Mouse (Mus musculus): ENCODE data around the gene Cd52. TPM values are rescaled to one million over a fixed set of nuclear protein-coding genes. Genes with fewer than 3 reads are reported as not detected.

The Cd52 gene
- polyA plus RNA-seq, 1 experiment from 2014 or later, result 20.3 TPM

DNA sequence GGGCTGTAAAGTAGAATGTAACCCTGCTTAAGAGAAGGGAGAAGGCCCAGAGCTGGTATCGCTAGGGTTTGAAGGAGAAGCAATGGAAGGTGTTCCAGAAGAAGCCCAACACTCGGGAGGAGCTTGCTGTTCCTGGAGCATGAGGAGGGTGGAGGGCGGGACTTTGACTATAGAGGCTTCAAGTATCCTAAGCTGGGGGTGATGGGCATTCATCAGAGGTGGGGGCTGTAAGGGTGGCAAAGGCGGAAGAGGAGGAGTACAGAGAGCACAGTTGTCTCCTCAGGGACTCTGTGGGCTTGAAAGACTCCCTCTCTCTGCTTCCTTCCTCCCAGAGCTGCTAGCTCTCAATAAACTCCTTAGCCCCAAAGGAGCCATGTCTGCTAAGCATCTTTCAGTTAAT is 5.4 kb upstream of the Cd52 start:
- H3K27me3 ChIP-seq (ENCODE audit: control insufficient read depth, insufficient read depth, low read length), result no peaks in the 10 kb centered on the region
- H3K36me3 ChIP-seq (ENCODE audit: control insufficient read depth, insufficient read depth, low read length), result no peaks in the 10 kb centered on the region
- no peak overlapping the region for H3K4me2 ChIP-seq (replicated peaks; ENCODE audit: low read depth)
- H3K9ac ChIP-seq (ENCODE audit: low read length), result no peak overlapping the region
- H3K4me1 ChIP-seq (replicated peaks; ENCODE audit: control insufficient read depth, insufficient read depth), result no peaks in the 10 kb centered on the region
- H3K27ac ChIP-seq (replicated peaks), result no peak overlapping the region
- 77% methylated on average over 4 of the region's 4 CpGs for WGBS
- no peak overlapping the region for H3K4me3 ChIP-seq (ENCODE audit: low read depth, low read length)
- no peak for DNase-seq (ENCODE audit: low spot score)
- TF ChIP-seq CTCF (IDR thresholded peaks at IDR 0.05; ENCODE audit: low read depth), result no peak
- TF ChIP-seq EP300 (optimal IDR thresholded peaks at IDR 0.05), result no peak
- no peak for ATAC-seq (ENCODE audit: low FRiP score, low TSS enrichment)
- no peaks in the 10 kb centered on the region for H3K9me3 ChIP-seq (ENCODE audit: control insufficient read depth, low read length)

DNA sequence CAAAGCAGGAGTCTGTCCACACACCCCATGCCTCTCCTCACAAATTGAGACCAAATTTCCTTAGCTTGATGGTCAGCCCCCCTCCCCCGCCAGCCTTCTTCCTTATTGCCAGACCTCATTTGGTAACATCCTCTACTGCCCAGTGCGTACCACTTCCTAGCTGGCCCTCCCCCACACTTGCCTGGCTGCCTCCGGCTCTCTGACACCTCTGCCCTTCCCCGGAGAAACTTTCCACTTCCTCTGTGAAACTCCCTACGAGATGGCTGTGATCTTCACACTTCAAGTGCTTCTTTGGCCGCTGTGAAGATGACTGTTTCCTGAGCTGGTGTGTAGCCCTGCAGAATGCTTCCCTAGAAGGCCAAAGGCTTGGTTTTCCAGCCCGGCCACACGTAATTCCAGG is 3.7 kb upstream of the Cd52 start:
- Histone ChIP-seq H3K4me3 (ENCODE audit: low read depth, low read length) (no peak overlapping the region), H3K4me2 (replicated peaks; ENCODE audit: low read depth) (no peak overlapping the region), H3K27ac (replicated peaks) (no peak overlapping the region), H3K36me3 (ENCODE audit: control insufficient read depth, insufficient read depth, low read length) (no peaks in the 10 kb centered on the region), H3K27me3 (ENCODE audit: control insufficient read depth, insufficient read depth, low read length) (no peaks in the 10 kb centered on the region), H3K9me3 (ENCODE audit: control insufficient read depth, low read length) (no peaks in the 10 kb centered on the region), H3K9ac (ENCODE audit: low read length) (no peak overlapping the region), H3K4me1 (replicated peaks; ENCODE audit: control insufficient read depth, insufficient read depth) (no peaks in the 10 kb centered on the region)
- no peak for ATAC-seq (ENCODE audit: low FRiP score, low TSS enrichment)
- no peak for TF ChIP-seq CTCF (IDR thresholded peaks at IDR 0.05; ENCODE audit: low read depth)
- TF ChIP-seq EP300 (optimal IDR thresholded peaks at IDR 0.05), result no peak
- 51% methylated on average over 8 of the region's 8 CpGs for WGBS
- DNase-seq (ENCODE audit: low spot score), result no peak

- Histone ChIP-seq H3K27ac (replicated peaks) (no peak overlapping the region), H3K4me2 (replicated peaks; ENCODE audit: low read depth) (no peak overlapping the region), H3K36me3 (ENCODE audit: control insufficient read depth, insufficient read depth, low read length) (no peaks in the 10 kb centered on the region), H3K27me3 (ENCODE audit: control insufficient read depth, insufficient read depth, low read length) (no peaks in the 10 kb centered on the region), H3K9me3 (ENCODE audit: control insufficient read depth, low read length) (no peaks in the 10 kb centered on the region), H3K4me3 (ENCODE audit: low read depth, low read length) (no peak overlapping the region), H3K4me1 (replicated peaks; ENCODE audit: control insufficient read depth, insufficient read depth) (no peaks in the 10 kb centered on the region), H3K9ac (ENCODE audit: low read length) (no peak overlapping the region)
- TF ChIP-seq EP300 (optimal IDR thresholded peaks at IDR 0.05), result no peak
- TF ChIP-seq CTCF (IDR thresholded peaks at IDR 0.05; ENCODE audit: low read depth), result no peak
- ATAC-seq (ENCODE audit: low FRiP score, low TSS enrichment) (no peak), DNase-seq (ENCODE audit: low spot score) (no peak)
- WGBS, result 70% methylated on average over 5 of the region's 5 CpGs
These were observed 2.2 kb upstream of the Cd52 start for GRCm38 (mm10) chr4:134097015-134097608.

DNA sequence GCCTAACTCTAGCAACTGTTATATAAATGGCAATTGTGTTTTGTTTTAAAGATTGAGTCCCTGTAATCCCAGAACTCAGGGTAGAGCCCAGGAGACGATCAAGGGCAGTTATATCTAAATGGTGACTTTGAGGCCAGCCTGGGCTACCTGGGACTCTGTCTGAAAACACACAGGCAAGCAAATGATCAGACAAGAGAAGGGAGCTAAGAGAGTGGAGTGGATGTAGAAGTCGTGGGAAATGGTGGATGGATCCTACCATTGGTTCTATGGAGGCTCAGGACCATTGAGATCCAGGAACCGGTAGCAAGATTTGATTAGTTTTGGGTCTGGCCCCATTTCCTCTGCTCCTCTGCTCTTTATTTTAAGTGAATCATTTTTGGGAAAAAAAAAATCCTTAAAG is 1.2 kb upstream of the Cd52 start:
- no peak for DNase-seq (ENCODE audit: low spot score)
- Histone ChIP-seq H3K4me3 (ENCODE audit: low read depth, low read length) (no peak overlapping the region), H3K4me2 (replicated peaks; ENCODE audit: low read depth) (no peak overlapping the region), H3K9me3 (ENCODE audit: control insufficient read depth, low read length) (no peaks in the 10 kb centered on the region), H3K9ac (ENCODE audit: low read length) (no peak overlapping the region), H3K27me3 (ENCODE audit: control insufficient read depth, insufficient read depth, low read length) (no peaks in the 10 kb centered on the region), H3K27ac (replicated peaks) (no peak overlapping the region), H3K36me3 (ENCODE audit: control insufficient read depth, insufficient read depth, low read length) (no peaks in the 10 kb centered on the region), H3K4me1 (replicated peaks; ENCODE audit: control insufficient read depth, insufficient read depth) (no peaks in the 10 kb centered on the region)
- ATAC-seq (ENCODE audit: low FRiP score, low TSS enrichment), result no peak
- WGBS, result 79% methylated on average over 3 of the region's 3 CpGs
- TF ChIP-seq CTCF (IDR thresholded peaks at IDR 0.05; ENCODE audit: low read depth), result no peak
- TF ChIP-seq EP300 (optimal IDR thresholded peaks at IDR 0.05), result no peak

DNA sequence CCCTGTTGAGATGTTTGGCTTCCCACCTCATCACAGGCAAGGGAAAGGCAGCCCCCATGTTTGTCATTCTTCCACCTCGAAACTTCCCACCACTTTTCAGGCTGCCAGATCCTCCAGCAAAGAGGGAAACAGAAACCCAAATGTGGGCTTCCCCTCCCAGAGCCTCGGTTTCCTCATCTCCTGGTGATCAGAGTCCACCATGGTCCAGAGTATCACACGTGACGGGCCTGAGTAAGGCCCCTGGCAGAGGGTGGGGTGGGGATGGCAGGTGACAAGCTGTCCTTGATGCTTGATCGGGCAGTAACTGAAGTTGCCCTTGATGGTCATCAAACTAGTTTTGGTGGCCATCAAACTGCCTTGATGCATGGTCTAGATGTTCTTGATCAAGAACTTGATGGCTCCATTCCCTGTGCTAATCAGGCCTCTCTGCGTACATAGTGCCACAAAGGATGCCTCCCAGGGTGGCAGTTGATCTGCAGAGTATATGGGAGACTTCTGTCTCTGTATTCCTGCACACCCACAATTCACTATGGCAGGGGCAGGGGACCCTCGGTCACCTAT is 798 bp downstream of the Cd52 start:
- Histone ChIP-seq H3K9me3 (ENCODE audit: control insufficient read depth, low read length) (no peaks in the 10 kb centered on the region), H3K36me3 (ENCODE audit: control insufficient read depth, insufficient read depth, low read length) (no peaks in the 10 kb centered on the region), H3K9ac (ENCODE audit: low read length) (no peak overlapping the region), H3K4me3 (ENCODE audit: low read depth, low read length) (no peak overlapping the region), H3K4me2 (replicated peaks; ENCODE audit: low read depth) (no peak overlapping the region), H3K27ac (replicated peaks) (no peak overlapping the region), H3K27me3 (ENCODE audit: control insufficient read depth, insufficient read depth, low read length) (no peaks in the 10 kb centered on the region), H3K4me1 (replicated peaks; ENCODE audit: control insufficient read depth, insufficient read depth) (no peaks in the 10 kb centered on the region)
- 81% methylated on average over 7 of the region's 7 CpGs for WGBS
- TF ChIP-seq CTCF (IDR thresholded peaks at IDR 0.05; ENCODE audit: low read depth) (no peak), EP300 (optimal IDR thresholded peaks at IDR 0.05) (no peak)
- ATAC-seq (ENCODE audit: low FRiP score, low TSS enrichment) (no peak), DNase-seq (ENCODE audit: low spot score) (no peak)

- H3K36me3 ChIP-seq (ENCODE audit: control insufficient read depth, insufficient read depth, low read length), result no peaks in the 10 kb centered on the region
- no peaks in the 10 kb centered on the region for H3K27me3 ChIP-seq (ENCODE audit: control insufficient read depth, insufficient read depth, low read length)
- peak; percentile 83 for TF ChIP-seq CTCF (IDR thresholded peaks at IDR 0.05; ENCODE audit: low read depth)
- no peak for TF ChIP-seq EP300 (optimal IDR thresholded peaks at IDR 0.05)
- 75% methylated on average over 6 of the region's 6 CpGs for WGBS
- DNase-seq (ENCODE audit: low spot score), result peak; percentile 66
- H3K4me1 ChIP-seq (replicated peaks; ENCODE audit: control insufficient read depth, insufficient read depth), result no peaks in the 10 kb centered on the region
- no peak for ATAC-seq (ENCODE audit: low FRiP score, low TSS enrichment)
- H3K4me2 ChIP-seq (replicated peaks; ENCODE audit: low read depth), result no peak overlapping the region
- H3K4me3 ChIP-seq (ENCODE audit: low read depth, low read length), result no peak overlapping the region
- H3K9me3 ChIP-seq (ENCODE audit: control insufficient read depth, low read length), result no peaks in the 10 kb centered on the region
- no peak overlapping the region for H3K9ac ChIP-seq (ENCODE audit: low read length)
- no peak overlapping the region for H3K27ac ChIP-seq (replicated peaks)
These were observed 2.2 kb downstream of the Cd52 start for GRCm38 (mm10) chr4:134092382-134093288.

All from stomach, postnatal 0 days (tissue).